Mouse (Mus musculus): ENCODE measurements around the gene Lrrc20.
A peak's percentile ranks its signal among the peaks of the same experiment; 100 is the strongest.
"Not testable (repeated sequence)": the region's sequence is repeated elsewhere in the genome, so short reads cannot be mapped to it uniquely, and the experiment has no call there.

Gene Lrrc20

GRCm38 (mm10) chr10:61587241-61587849, 111.7 kb downstream of the Lrrc20 start:
- DNase-seq = no peak

DNA sequence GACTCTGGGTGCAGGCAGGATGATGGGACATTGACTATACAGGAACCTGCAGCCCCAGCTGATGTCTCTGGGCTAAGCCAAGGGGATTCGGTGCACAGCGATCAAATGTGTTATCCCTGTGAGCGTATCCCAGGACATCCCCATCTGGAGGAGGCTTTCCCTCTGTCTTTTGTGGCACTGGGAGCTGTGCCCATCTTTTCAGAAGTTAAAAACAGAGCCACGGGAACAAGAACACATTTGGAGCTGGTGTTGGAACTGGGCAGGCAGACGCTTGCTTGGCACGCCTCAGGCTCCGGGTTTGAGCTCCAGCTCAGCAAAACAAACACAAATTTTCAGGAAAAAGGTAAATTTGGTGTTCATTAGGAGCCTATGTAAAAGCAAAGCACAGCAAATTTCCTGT, 122.4 kb downstream of the Lrrc20 start:
- DNase-seq = no peak

DNA sequence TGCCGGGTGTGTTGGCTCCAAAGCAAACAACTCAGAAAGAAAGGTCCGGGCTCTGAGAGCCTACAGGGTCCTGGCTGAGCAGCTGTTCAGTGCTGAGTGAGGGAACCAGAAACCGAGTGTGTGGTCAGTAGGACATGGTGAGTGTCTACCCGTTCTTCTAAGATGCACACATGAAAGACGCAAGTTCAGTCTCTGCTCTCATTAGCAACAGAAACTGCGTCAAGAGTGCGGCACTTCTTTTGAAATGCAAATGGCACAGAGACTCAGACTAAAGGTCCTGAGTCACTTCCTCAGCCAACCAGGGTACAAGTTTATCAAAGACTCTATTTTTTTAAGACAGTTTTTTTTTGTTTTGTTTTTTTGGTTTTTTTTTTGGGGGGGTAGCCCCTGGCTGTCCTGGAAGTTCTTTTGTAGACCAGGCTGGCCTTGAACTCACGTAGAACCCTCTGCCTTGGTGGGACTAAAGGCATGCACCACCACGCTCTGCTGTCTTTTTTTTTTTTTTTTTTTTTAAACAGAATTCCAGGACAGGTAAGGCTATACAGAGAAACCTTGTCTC, 124.0 kb downstream of the Lrrc20 start:
- no peak for DNase-seq

GRCm38 (mm10) chr10:61602283-61603033, 126.9 kb downstream of the Lrrc20 start:
- peak; percentile 58 to 72 for DNase-seq

DNA sequence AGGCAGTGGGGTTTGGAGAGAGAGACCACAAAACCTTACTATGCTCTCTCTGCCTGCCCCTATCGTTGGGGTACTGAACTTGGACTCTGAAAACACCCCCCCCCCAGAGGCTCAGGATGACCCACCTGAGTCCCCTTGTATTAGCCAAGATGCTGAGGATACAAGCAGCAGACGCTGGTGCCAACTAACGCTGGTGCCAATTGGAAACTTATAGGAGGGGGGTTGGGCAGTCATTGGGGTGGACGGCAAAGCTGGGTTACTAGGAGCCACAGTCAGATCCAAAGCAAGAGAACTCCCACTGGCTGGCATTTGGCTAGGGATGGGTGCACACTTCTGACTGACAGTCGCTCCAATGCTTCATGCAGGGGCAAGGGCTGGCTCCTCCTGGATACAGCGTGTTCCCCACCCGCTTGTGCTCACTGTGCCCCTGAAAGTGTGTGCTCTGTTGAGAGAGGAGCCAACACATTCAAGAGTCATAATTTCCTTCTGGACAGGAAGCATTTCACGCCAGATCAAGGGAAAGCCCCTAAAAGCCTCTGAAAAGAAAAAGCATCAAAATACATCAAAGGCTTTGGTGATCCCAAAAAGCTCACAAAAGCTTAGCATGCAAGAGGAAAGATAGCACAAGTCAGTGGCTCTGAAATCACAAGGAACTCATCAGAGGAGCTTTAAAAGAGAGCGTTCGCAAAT, 128.9 kb downstream of the Lrrc20 start:
- DNase-seq = no peak

- not testable (repeated sequence) for DNase-seq
Measured at GRCm38 (mm10) chr10:61605381-61605780, 129.8 kb downstream of the Lrrc20 start.

- DNase-seq = peak in 1 of 2 experiments; percentile 66
Measured at GRCm38 (mm10) chr10:61605851-61606250, 130.2 kb downstream of the Lrrc20 start.

DNA sequence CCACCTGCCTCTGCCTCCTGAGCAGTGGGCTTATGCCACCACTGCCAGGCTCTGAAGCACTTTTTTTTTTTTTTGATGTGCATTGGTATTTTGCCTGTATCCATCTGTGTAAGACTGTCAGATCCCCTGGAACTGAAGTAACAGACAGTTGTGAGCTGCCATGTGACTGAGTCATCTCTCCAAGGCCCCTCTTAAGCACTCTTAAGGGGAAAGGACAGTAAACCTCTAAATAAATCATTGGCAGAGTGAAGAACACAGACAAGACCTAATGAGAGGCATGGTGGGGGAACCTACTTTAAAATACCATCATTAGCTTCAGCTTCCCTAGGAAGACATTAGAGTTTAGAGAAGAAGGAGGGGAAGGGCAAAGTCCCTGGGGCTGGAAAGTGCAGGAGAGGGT, 132.6 kb downstream of the Lrrc20 start:
- DNase-seq = no peak

DNA sequence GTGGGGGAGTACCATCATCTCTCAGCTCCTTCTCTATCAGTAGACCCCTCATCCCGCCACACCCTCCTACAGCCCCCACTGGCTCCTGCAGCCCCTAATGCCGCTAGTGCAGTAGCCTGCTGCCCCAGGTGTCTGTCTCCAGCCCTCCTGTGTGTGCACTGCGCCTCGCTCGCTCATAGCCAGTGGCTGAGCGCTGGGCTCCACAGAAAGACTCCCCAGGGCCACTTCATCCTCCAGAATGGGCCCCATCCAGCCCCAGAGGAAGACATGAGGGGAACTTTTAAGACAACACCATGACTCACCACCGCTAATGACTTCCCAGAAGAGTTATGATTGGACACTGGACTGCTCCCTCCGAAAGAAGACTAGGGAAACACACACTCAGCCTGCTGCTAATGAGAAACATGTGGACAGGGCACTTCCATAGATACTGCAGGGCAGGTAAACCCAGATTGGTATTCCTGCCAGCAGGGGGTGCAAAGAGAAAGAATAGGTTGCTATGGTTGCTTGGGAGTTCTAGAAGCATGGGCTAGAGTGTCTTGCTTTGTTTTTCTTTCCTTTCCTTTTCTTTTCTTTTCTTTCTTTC, 135.1 kb downstream of the Lrrc20 start:
- peak in 1 of 2 experiments; percentile 49 for DNase-seq

- no peak for DNase-seq
Measured at GRCm38 (mm10) chr10:61614311-61614710, 138.7 kb downstream of the Lrrc20 start.

GRCm38 (mm10) chr10:61618528-61618927, 142.9 kb downstream of the Lrrc20 start:
- DNase-seq = no peak

DNA sequence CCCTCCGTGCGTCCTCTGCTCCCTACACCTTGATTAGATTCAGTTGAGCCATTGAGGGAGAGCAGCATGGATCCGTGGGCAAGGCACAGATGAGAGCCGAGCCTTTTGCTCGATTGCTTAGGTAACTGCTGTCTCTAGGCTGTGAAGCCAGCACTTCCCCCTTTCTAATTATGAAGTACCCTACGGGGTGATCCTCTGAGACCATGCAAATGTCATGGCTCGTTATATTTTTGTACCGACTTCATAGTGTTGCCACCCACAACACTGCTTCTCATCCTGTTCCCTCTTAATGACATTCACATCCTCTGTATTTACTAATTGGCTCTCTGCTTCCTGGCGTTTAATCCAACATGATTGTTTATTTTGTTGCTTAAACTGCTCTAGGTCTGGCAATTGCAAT, 146.1 kb downstream of the Lrrc20 start:
- DNase-seq = no peak

DNA sequence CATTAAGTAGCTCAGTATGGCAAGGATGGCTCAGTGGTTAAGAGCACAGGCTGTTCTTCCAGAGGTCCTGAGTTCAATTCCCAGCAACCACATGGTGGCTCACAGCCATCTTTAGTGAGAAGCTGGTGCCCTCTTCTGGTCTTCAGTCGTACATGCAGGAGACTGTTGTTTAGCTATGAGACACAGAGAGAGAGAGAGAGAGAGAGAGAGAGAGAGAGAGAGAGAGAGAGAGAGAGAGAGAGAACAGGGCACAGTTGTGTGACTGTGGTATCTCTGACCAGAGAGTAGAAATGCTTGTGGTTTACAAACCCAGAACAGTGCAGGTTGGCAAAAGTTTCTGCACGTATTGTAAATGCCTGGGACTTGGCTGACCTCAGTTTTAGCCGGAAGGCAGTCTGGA, 148.3 kb downstream of the Lrrc20 start:
- not testable (repeated sequence) for DNase-seq

- no peak for DNase-seq
Measured at GRCm38 (mm10) chr10:61624771-61625170, 149.2 kb downstream of the Lrrc20 start.

- peak; percentile 31 to 44 for DNase-seq
Measured at GRCm38 (mm10) chr10:61625381-61626257, 150.0 kb downstream of the Lrrc20 start.

- peak; percentile 29 to 59 for DNase-seq
Measured at GRCm38 (mm10) chr10:61626551-61626950, 150.9 kb downstream of the Lrrc20 start.

DNA sequence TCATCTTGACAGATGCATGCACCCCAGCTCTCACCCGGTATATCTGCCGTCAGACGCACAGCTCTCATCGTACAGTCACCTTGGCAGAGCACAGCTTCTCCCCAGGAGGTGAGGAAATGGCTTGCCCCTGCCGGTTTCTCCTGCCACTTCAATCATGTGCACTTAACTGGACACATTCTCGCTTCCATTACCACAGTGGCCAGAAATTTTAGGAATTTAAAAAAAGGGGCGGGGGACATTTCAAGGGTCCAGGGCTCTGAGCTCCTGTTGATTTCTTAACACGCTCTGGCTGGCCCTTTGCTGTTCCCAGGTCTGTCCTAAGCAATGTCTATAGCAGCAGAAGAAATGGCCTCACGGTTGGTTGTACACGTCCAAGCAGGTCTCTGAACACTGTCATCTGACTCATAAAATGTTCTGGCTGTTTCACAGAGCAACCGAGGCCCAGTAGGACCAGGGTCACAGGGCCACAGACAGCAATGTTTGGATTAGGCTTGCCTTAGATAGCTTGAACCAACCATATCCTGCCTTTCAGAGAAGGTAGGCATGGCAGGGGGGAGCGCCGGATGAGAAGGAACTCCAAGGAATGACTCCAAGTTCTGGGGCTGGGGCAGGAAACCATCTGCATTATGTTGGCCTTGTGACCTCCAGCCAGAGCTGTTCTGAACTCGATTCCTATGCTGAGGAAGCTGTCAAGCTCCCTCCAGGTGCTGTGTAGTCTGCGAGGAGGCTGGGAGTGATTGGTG, 151.8 kb downstream of the Lrrc20 start:
- DNase-seq = peak; percentile 14 to 29

GRCm38 (mm10) chr10:61627938-61628250, 152.3 kb downstream of the Lrrc20 start:
- no peak for DNase-seq

All from lung, postnatal 4 days (tissue).